Mouse (Mus musculus) embryonic fibroblast, embryonic 13.5 days (primary cell): ENCODE results near the gene Ncoa6.

Experiments
- CTCF ChIP-seq: IDR thresholded peaks from 2 replicates; pipeline ENCODE4 v1.5.1; 2011; ENCODE audit warnings: mild to moderate bottlenecking, control low read depth, low read length, moderate library complexity, borderline replicate concordance; ENCODE audit not compliant: insufficient read depth
- POLR2A ChIP-seq: IDR thresholded peaks from 2 replicates; pipeline ENCODE4 v1.6.1; 2011; ENCODE audit warnings: low read depth, mild to moderate bottlenecking, control low read depth, low read length, moderate library complexity

DNA sequence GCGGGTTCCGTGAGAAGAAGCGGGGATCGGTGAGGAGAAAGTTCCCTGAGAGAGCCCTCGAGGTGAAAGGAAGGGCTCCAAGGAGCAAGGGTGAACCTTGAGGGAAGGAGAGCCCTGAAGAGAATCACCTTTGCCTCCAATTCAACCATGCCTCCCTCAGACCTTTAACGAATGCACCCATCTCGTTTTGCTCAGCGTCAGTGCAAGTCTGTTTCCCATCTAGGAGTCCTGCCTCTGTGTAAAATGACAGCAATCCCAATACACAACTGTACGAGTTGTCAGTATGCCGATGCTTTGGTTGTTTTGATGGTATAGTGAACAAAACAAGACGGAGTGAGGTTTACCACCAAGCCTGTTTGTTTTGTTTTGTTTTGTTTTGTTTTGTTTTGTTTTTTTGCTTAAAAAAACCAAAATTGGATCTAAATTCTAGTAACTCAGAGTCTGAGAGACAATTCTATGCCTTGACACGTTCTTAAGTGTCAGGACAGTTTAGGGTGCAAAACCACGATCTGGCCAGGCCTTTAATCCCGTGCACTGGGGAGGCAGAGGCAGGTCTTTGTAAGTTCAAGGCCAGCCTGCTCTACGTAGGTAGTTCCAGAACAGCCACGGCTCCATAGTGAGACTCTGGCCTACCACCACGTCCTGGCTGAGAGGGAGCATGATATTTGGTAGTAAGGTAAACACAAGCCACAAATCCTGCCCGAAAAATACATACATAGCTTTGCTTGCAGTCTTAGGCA lies 45.0 kb upstream of the Ncoa6 start:
- no peak for TF ChIP-seq CTCF
- TF ChIP-seq POLR2A = no peak
